Mouse (Mus musculus) A20 (cell line): ENCODE measurements at regions not wholly inside any gene's neighbourhood (a gene's known extent, or its start where the extent isn't known, plus 50 kb on each side); places are given as distances from the start of the nearest gene placed in this dataset.

ENCODE experiments used
- DNase-seq: peaks from one replicate; pipeline ENCODE4 v3.0.0-alpha.2; 2011; ENCODE audit warnings: low read depth, low spot score

GRCm38 (mm10) chr5:26206766-26207122 is 50.7 kb upstream of the Gm7361 start:
- DNase-seq, result no peak

- DNase-seq, result no peak
These were observed 51.3 kb upstream of the Gm7361 start for GRCm38 (mm10) chr5:26206066-26206765.

- no peak for DNase-seq
These were observed 55.0 kb upstream of the Gm7361 start for GRCm38 (mm10) chr5:26202471-26202870.

- DNase-seq, result peak; percentile 46
These were observed 68.1 kb upstream of the Gm7361 start for GRCm38 (mm10) chr5:26189377-26189776.

- DNase-seq, result no peak
These were observed 66.0 kb upstream of the Gm10220 start for GRCm38 (mm10) chr5:26187212-26187611.

GRCm38 (mm10) chr5:26185417-26185816 is 64.2 kb upstream of the Gm10220 start:
- no peak for DNase-seq

- DNase-seq, result no peak
These were observed 54.8 kb upstream of the Gm10220 start for GRCm38 (mm10) chr5:26176064-26176463.

- DNase-seq, result no peak
These were observed 50.6 kb upstream of the Gm10220 start for GRCm38 (mm10) chr5:26171662-26172384.

- no peak for DNase-seq
These were observed 49.7 kb upstream of the Gm10220 start for GRCm38 (mm10) chr5:26170717-26171500.
